ENCODE assay signal across 7 mouse cellular contexts in genomic region chr9:61032448-61033433, GRCm38 (mm10).
DNase-seq lines count a peak whose midpoint lies in the region; ATAC-seq lines count a peak whose summit lies in the region.

No protein-coding gene starts in this region.

- no peak overlapping the region for H3K4me3 ChIP-seq in kidney, embryonic 15.5 days (replicated peaks)
- H3K4me3 ChIP-seq in liver, embryonic 11.5 days (ENCODE audit: low read depth, low read length): no peak overlapping the region; the same call in 1 of the 2 replicates

- no peaks in the 10 kb centered on the region for H3K9me3 ChIP-seq in kidney, embryonic 15.5 days (replicated peaks)
- no peaks in the 10 kb centered on the region for H3K9me3 ChIP-seq in liver, embryonic 11.5 days (ENCODE audit: control insufficient read depth, low read length)

- H3K27me3 ChIP-seq in kidney, embryonic 15.5 days: peaks cover 39% of the 10 kb centered on the region
- H3K27me3 ChIP-seq in liver, embryonic 11.5 days (replicated peaks; ENCODE audit: control insufficient read depth, insufficient read depth, low read length): no peaks in the 10 kb centered on the region

- H3K4me2 ChIP-seq in kidney, embryonic 15.5 days: no peak overlapping the region
- peak overlapping the region; percentile 50 for H3K4me2 ChIP-seq in liver, embryonic 11.5 days

- ATAC-seq in kidney, embryonic 15.5 days (replicated peaks; ENCODE audit: low FRiP score): no peak
- ATAC-seq in liver, embryonic 11.5 days (replicated peaks; ENCODE audit: low FRiP score): no peak

- no peak overlapping the region for H3K9ac ChIP-seq in kidney, embryonic 15.5 days
- H3K9ac ChIP-seq in liver, embryonic 11.5 days (ENCODE audit: low read depth, low read length): no peak overlapping the region

- H3K27ac ChIP-seq in kidney, embryonic 15.5 days: peak overlapping the region; percentile 58
- no peak overlapping the region for H3K27ac ChIP-seq in liver, embryonic 11.5 days (ENCODE audit: low read depth, low read length)

- no peaks in the 10 kb centered on the region for H3K36me3 ChIP-seq in kidney, embryonic 15.5 days
- H3K36me3 ChIP-seq in liver, embryonic 11.5 days (ENCODE audit: control insufficient read depth, insufficient read depth, low read length): no peaks in the 10 kb centered on the region

- WGBS in kidney, embryonic 15.5 days: 57% methylated on average over 23 of the region's 23 CpGs
- WGBS in liver, embryonic 11.5 days: 76% methylated on average over 23 of the region's 23 CpGs

- no peak for DNase-seq in kidney, adult 9 months
- peak; percentile 31 for DNase-seq in brain, adult 2 months (ENCODE audit: low read depth, low spot score)
- peak; percentile 56 for DNase-seq in fat pad, adult 2 months (ENCODE audit: extremely low read depth, low read depth, low spot score)
- DNase-seq in liver, embryonic 11.5 days (ENCODE audit: low spot score): no peak
- no peak for DNase-seq in urinary bladder, postnatal 4 days (ENCODE audit: low spot score in 2 of 2)
- DNase-seq in lung, postnatal 25 days (ENCODE audit: low spot score): no peak

- H3K4me1 ChIP-seq in kidney, embryonic 15.5 days: peaks cover 31% of the 10 kb centered on the region
- H3K4me1 ChIP-seq in liver, embryonic 11.5 days (replicated peaks; ENCODE audit: control insufficient read depth, insufficient read depth, low read length): no peaks in the 10 kb centered on the region

Comparison
In these comparisons a context has a peak if more than half of its experiments do, and no peak if none do; other contexts are left out.
1. DNase-seq: peak in brain, adult 2 months (single experiment) and fat pad, adult 2 months (single experiment); none in kidney, adult 9 months (single experiment), liver, embryonic 11.5 days (single experiment), urinary bladder, postnatal 4 days (0 of 2) and lung, postnatal 25 days (single experiment).